Comparison of ENCODE assay signal across 10 mouse cellular contexts in the genomic region with DNA sequence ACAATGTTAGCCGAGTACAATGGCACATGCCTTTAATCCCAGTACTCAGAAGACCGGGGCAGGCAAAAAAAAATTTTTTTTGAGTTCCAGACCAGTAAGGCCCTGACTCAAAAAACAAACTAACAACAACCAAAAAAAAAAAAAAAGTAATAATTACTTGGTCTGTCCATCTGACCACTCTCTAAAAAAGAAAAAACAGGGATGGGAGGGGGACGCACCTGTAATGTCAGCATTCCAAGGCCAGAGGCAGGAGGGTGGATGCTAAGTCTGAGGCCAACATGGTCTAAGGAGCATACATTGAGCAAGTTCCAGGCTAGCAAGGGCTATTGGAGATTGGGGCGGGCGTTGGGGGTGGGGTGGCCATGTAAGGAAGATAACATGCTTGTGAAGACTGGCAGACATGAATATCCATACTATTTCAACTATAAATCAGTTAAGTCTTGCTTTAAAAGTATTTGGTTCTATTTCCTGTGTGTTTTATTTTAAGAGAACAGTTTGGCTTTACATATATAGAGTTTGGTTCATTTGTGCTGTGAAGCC. TPM values are rescaled to one million over a fixed set of nuclear protein-coding genes. Genes with fewer than 3 reads are reported as not detected.
DNase-seq lines count a peak whose midpoint lies in the region; ATAC-seq lines count a peak whose summit lies in the region.
"Had no signal": no experiment of that assay in that cellular context is flagged by ENCODE, and none has a peak within 500 bp of the region (broad histone marks: within the 10 kb centered on the region; RNA-seq: fewer than 3 reads in every experiment).

No protein-coding gene starts in this region.

- peak overlapping the region; percentile 98 for H3K4me3 ChIP-seq in megakaryocyte, embryonic 14.5 days (replicated peaks)
- no peak overlapping the region for H3K4me3 ChIP-seq in embryonic facial prominence, embryonic 13.5 days
- no peak overlapping the region for H3K4me3 ChIP-seq in limb, embryonic 13.5 days
- no peak overlapping the region for H3K4me3 ChIP-seq in neural tube, embryonic 15.5 days (replicated peaks)

- no peak for DNase-seq in T-cell, adult 2 months (ENCODE audit: low spot score)
- DNase-seq in adipocyte (ENCODE audit: low spot score), result no peak
- DNase-seq: retina, postnatal 1 day had no signal

- no peaks in the 10 kb centered on the region for H3K9me3 ChIP-seq in megakaryocyte, embryonic 14.5 days
- H3K9me3 ChIP-seq in embryonic facial prominence, embryonic 13.5 days, result no peaks in the 10 kb centered on the region
- no peaks in the 10 kb centered on the region for H3K9me3 ChIP-seq in limb, embryonic 13.5 days
- no peaks in the 10 kb centered on the region for H3K9me3 ChIP-seq in neural tube, embryonic 15.5 days (replicated peaks)

- no peak for ATAC-seq in megakaryocyte, adult 5-6 weeks (ENCODE audit: poor library complexity, severe bottlenecking)
- ATAC-seq in embryonic facial prominence, embryonic 13.5 days (ENCODE audit: insufficient number of reproducible peaks, insufficient read depth, low FRiP score, low TSS enrichment, low read depth), result no peak
- ATAC-seq in limb, embryonic 13.5 days (ENCODE audit: low FRiP score, low read depth), result no peak
- ATAC-seq in neural tube, embryonic 15.5 days (ENCODE audit: low FRiP score), result no peak

- no peaks in the 10 kb centered on the region for H3K27me3 ChIP-seq in megakaryocyte, embryonic 14.5 days (replicated peaks)
- H3K27me3 ChIP-seq in embryonic facial prominence, embryonic 13.5 days, result no peaks in the 10 kb centered on the region
- H3K27me3 ChIP-seq in limb, embryonic 13.5 days, result no peaks in the 10 kb centered on the region
- H3K27me3 ChIP-seq in neural tube, embryonic 15.5 days (replicated peaks), result no peaks in the 10 kb centered on the region

- peak overlapping the region; percentile 65; the same call in 1 of the 2 replicates for H3K4me2 ChIP-seq in embryonic facial prominence, embryonic 13.5 days
- peak overlapping the region; percentile 70 for H3K4me2 ChIP-seq in limb, embryonic 13.5 days (replicated peaks)
- H3K4me2 ChIP-seq in neural tube, embryonic 15.5 days, result peak overlapping the region; percentile 72; the same call in 1 of the 2 replicates

- H3K27ac ChIP-seq in embryonic facial prominence, embryonic 13.5 days, result no peak overlapping the region
- H3K27ac ChIP-seq in limb, embryonic 13.5 days, result no peak overlapping the region
- H3K27ac ChIP-seq in neural tube, embryonic 15.5 days (replicated peaks), result no peak overlapping the region

- H3K4me1 ChIP-seq in megakaryocyte, embryonic 14.5 days, result peaks cover 20% of the 10 kb centered on the region
- peaks cover 6% of the 10 kb centered on the region for H3K4me1 ChIP-seq in embryonic facial prominence, embryonic 13.5 days
- H3K4me1 ChIP-seq in limb, embryonic 13.5 days, result peaks cover 9% of the 10 kb centered on the region; the same call in 1 of the 2 replicates
- H3K4me1 ChIP-seq in neural tube, embryonic 15.5 days, result peaks cover 17% of the 10 kb centered on the region

- WGBS in embryonic facial prominence, embryonic 13.5 days, result 90% methylated on average over 5 of the region's 5 CpGs
- 89% methylated on average over 5 of the region's 5 CpGs for WGBS in limb, embryonic 13.5 days
- WGBS in neural tube, embryonic 15.5 days, result 94% methylated on average over 5 of the region's 5 CpGs

- H3K9ac ChIP-seq in embryonic facial prominence, embryonic 13.5 days, result no peak overlapping the region
- H3K9ac ChIP-seq in limb, embryonic 13.5 days, result no peak overlapping the region
- H3K9ac ChIP-seq in neural tube, embryonic 15.5 days (replicated peaks), result no peak overlapping the region

- H3K36me3 ChIP-seq in megakaryocyte, embryonic 14.5 days (replicated peaks; ENCODE audit: low read length), result peaks cover 11% of the 10 kb centered on the region
- peaks cover 2% of the 10 kb centered on the region; the same call in 1 of the 2 replicates for H3K36me3 ChIP-seq in embryonic facial prominence, embryonic 13.5 days
- no peaks in the 10 kb centered on the region for H3K36me3 ChIP-seq in limb, embryonic 13.5 days
- no peaks in the 10 kb centered on the region for H3K36me3 ChIP-seq in neural tube, embryonic 15.5 days

RNA-seq across cellular contexts. Expression of a gene that starts 1.3 kb away (rescaled TPM):
- polyA plus RNA-seq in megakaryocyte, embryonic 14.5 days (2012; ENCODE audit: insufficient read depth, low replicate concordance), result not detected in 2 replicates
- total RNA-seq in megakaryocyte, adult 5-6 weeks (2015), result not detected in 2 replicates
- not detected in 2 replicates for total RNA-seq in megakaryocyte, adult 5-6 weeks (2017)
- polyA plus RNA-seq in embryonic facial prominence, embryonic 13.5 days (2015; fragmentation: Nextera tagmentation; extraction: Ambion mirVana), result not detected in 2 replicates
- polyA plus RNA-seq in limb, embryonic 13.5 days (2015; fragmentation: Nextera tagmentation; extraction: Ambion mirVana), result not detected in 2 replicates
- polyA plus RNA-seq in neural tube, embryonic 15.5 days (2015; fragmentation: Nextera tagmentation; extraction: Ambion mirVana), result not detected in 2 replicates
- total RNA-seq: hematopoietic stem cell, adult 5-6 weeks had no signal
- polyA plus RNA-seq: embryonic facial prominence, embryonic 11.5 days had no signal

RNA-seq across cellular contexts. Expression of a gene that starts 1.6 kb away (rescaled TPM):
- polyA plus RNA-seq in megakaryocyte, embryonic 14.5 days (2012; ENCODE audit: insufficient read depth, low replicate concordance), result 3.7 TPM in 1 of 2 replicates, not detected in the other
- 18.9 and 19.1 TPM in 2 replicates for total RNA-seq in megakaryocyte, adult 5-6 weeks (2015)
- total RNA-seq in megakaryocyte, adult 5-6 weeks (2017), result 19.2 and 19.6 TPM in 2 replicates
- polyA plus RNA-seq in embryonic facial prominence, embryonic 13.5 days (2015; fragmentation: Nextera tagmentation; extraction: Ambion mirVana), result 23.7 and 25.6 TPM in 2 replicates
- polyA plus RNA-seq in limb, embryonic 13.5 days (2015; fragmentation: Nextera tagmentation; extraction: Ambion mirVana), result 20.9 and 21.8 TPM in 2 replicates
- polyA plus RNA-seq in neural tube, embryonic 15.5 days (2015; fragmentation: Nextera tagmentation; extraction: Ambion mirVana), result 15.8 and 16.0 TPM in 2 replicates

RNA-seq across cellular contexts. Expression of a gene that starts 48.0 kb away (rescaled TPM):
- 31.1 and 72.2 TPM in 2 replicates for polyA plus RNA-seq in megakaryocyte, embryonic 14.5 days (2012; ENCODE audit: insufficient read depth, low replicate concordance)
- 56.3 and 59.9 TPM in 2 replicates for total RNA-seq in megakaryocyte, adult 5-6 weeks (2015)
- 70.2 and 86.7 TPM in 2 replicates for total RNA-seq in megakaryocyte, adult 5-6 weeks (2017)
- polyA plus RNA-seq in embryonic facial prominence, embryonic 13.5 days (2015; fragmentation: Nextera tagmentation; extraction: Ambion mirVana), result 67.1 and 68.3 TPM in 2 replicates
- 66.7 and 72.2 TPM in 2 replicates for polyA plus RNA-seq in limb, embryonic 13.5 days (2015; fragmentation: Nextera tagmentation; extraction: Ambion mirVana)
- polyA plus RNA-seq in neural tube, embryonic 15.5 days (2015; fragmentation: Nextera tagmentation; extraction: Ambion mirVana), result 66.4 and 67.4 TPM in 2 replicates

RNA-seq across cellular contexts. Expression of a gene that starts 59.3 kb away (rescaled TPM):
- polyA plus RNA-seq in megakaryocyte, embryonic 14.5 days (2012; ENCODE audit: insufficient read depth, low replicate concordance), result 0.89 TPM in 1 of 2 replicates, not detected in the other
- 3.4 and 4.5 TPM in 2 replicates for total RNA-seq in megakaryocyte, adult 5-6 weeks (2015)
- 6.3 and 13.7 TPM in 2 replicates for total RNA-seq in megakaryocyte, adult 5-6 weeks (2017)
- 45.6 and 48.7 TPM in 2 replicates for polyA plus RNA-seq in embryonic facial prominence, embryonic 13.5 days (2015; fragmentation: Nextera tagmentation; extraction: Ambion mirVana)
- 43.2 and 45.7 TPM in 2 replicates for polyA plus RNA-seq in limb, embryonic 13.5 days (2015; fragmentation: Nextera tagmentation; extraction: Ambion mirVana)
- 20.1 and 22.0 TPM in 2 replicates for polyA plus RNA-seq in neural tube, embryonic 15.5 days (2015; fragmentation: Nextera tagmentation; extraction: Ambion mirVana)
